ENCODE assay signal across 8 mouse cellular contexts in the genomic region with DNA sequence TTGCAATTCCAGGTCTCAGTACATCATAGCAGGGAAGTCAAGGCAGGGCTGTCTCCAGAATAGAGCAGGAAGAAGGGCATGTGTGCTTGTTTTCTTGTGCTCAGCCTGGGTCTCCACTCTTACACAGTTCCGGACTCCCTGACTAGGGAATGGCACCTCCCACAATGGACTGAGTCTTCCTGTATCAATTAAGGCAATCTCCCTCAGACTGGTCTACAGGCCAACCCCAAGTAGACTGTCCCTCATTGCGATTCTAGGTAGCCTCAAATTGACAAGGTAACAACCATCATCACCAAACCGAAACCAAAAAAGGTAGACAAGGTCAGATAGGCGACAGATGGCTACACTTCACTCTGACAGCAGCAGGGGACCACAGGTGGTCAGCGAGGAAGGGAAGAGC. TPM values are rescaled to one million over a fixed set of nuclear protein-coding genes. Genes with fewer than 3 reads are reported as not detected.
DNase-seq lines count a peak whose midpoint lies in the region; ATAC-seq and TF ChIP-seq lines count a peak whose summit lies in the region.

No protein-coding gene starts in this region.

- H3K27ac ChIP-seq in heart, embryonic 11.5 days (ENCODE audit: low read depth, low read length), result no peak overlapping the region
- no peak overlapping the region for H3K27ac ChIP-seq in bone marrow macrophage, adult 2 months (ENCODE audit: insufficient read depth, low read depth, low read length)
- peak overlapping the region; percentile 71 for H3K27ac ChIP-seq in hindbrain, embryonic 12.5 days
- no peak overlapping the region for H3K27ac ChIP-seq in midbrain, embryonic 11.5 days (ENCODE audit: low read depth, low read length)

- H3K36me3 ChIP-seq in heart, embryonic 11.5 days (ENCODE audit: control insufficient read depth, insufficient read depth, low read length), result peaks cover 13% of the 10 kb centered on the region
- H3K36me3 ChIP-seq in hindbrain, embryonic 12.5 days, result peaks cover 24% of the 10 kb centered on the region
- H3K36me3 ChIP-seq in midbrain, embryonic 11.5 days (ENCODE audit: control insufficient read depth, insufficient read depth, low read length), result peaks cover 13% of the 10 kb centered on the region

- peaks cover 15% of the 10 kb centered on the region for H3K4me1 ChIP-seq in heart, embryonic 11.5 days (ENCODE audit: control insufficient read depth, insufficient read depth, low read length)
- peaks cover 9% of the 10 kb centered on the region for H3K4me1 ChIP-seq in bone marrow macrophage, adult 2 months (ENCODE audit: control insufficient read depth, insufficient read depth, low read length)
- H3K4me1 ChIP-seq in hindbrain, embryonic 12.5 days, result peaks cover 20% of the 10 kb centered on the region
- H3K4me1 ChIP-seq in midbrain, embryonic 11.5 days (ENCODE audit: control insufficient read depth, insufficient read depth, low read length), result peaks cover 13% of the 10 kb centered on the region

- no peaks in the 10 kb centered on the region for H3K9me3 ChIP-seq in heart, embryonic 11.5 days (replicated peaks; ENCODE audit: control insufficient read depth, low read length)
- no peaks in the 10 kb centered on the region for H3K9me3 ChIP-seq in hindbrain, embryonic 12.5 days (replicated peaks)
- no peaks in the 10 kb centered on the region for H3K9me3 ChIP-seq in midbrain, embryonic 11.5 days (ENCODE audit: control insufficient read depth, low read length)

- TF ChIP-seq POLR2A in bone marrow macrophage, adult 2 months (IDR thresholded peaks at IDR 0.05; ENCODE audit: borderline replicate concordance, low read depth, low read length), result no peak

- peak overlapping the region; percentile 97 for H3K4me3 ChIP-seq in heart, embryonic 11.5 days (ENCODE audit: low read depth, low read length)
- peak overlapping the region; percentile 42; the same call in 1 of the 2 replicates for H3K4me3 ChIP-seq in bone marrow macrophage, adult 2 months (ENCODE audit: insufficient read depth, low read length)
- H3K4me3 ChIP-seq in hindbrain, embryonic 12.5 days, result peak overlapping the region; percentile 98
- H3K4me3 ChIP-seq in midbrain, embryonic 11.5 days (ENCODE audit: low read depth, low read length), result peak overlapping the region; percentile 20

- H3K27me3 ChIP-seq in heart, embryonic 11.5 days (ENCODE audit: control insufficient read depth, insufficient read depth, low read length), result no peaks in the 10 kb centered on the region
- no peaks in the 10 kb centered on the region for H3K27me3 ChIP-seq in hindbrain, embryonic 12.5 days
- no peaks in the 10 kb centered on the region for H3K27me3 ChIP-seq in midbrain, embryonic 11.5 days (ENCODE audit: control insufficient read depth, insufficient read depth, low read length)

- whole genome bisulfite sequencing in heart, embryonic 11.5 days (ENCODE audit: insufficient replicate concordance), result 53% methylated on average over 5 of the region's 5 CpGs
- WGBS in hindbrain, embryonic 12.5 days, result 56% methylated on average over 5 of the region's 5 CpGs
- 60% methylated on average over 5 of the region's 5 CpGs for WGBS in midbrain, embryonic 11.5 days

- TF ChIP-seq CTCF in bone marrow macrophage, adult 2 months (IDR thresholded peaks at IDR 0.05; ENCODE audit: low read depth, low read length), result no peak

- 0 out of 2 replicates have a peak overlapping the region, but pooled peaks have one; percentile 11 for H3K9ac ChIP-seq in heart, embryonic 11.5 days (ENCODE audit: low read depth, low read length)
- no peak overlapping the region for H3K9ac ChIP-seq in hindbrain, embryonic 12.5 days
- H3K9ac ChIP-seq in midbrain, embryonic 11.5 days (ENCODE audit: low read length), result no peak overlapping the region

- no peak for ATAC-seq in heart, embryonic 11.5 days (replicated peaks; ENCODE audit: insufficient number of reproducible peaks, low FRiP score, low TSS enrichment)
- ATAC-seq in hindbrain, embryonic 12.5 days (ENCODE audit: low FRiP score), result peak; percentile 1; the same call in 1 of the 2 replicates
- ATAC-seq in midbrain, embryonic 11.5 days (ENCODE audit: low FRiP score), result no peak
- ATAC-seq in erythroid progenitor cell, adult 5-6 weeks (replicated peaks; ENCODE audit: low FRiP score, poor library complexity, severe bottlenecking), result no peak

- peak overlapping the region; percentile 94 for H3K4me2 ChIP-seq in heart, embryonic 11.5 days
- peak overlapping the region; percentile 49 for H3K4me2 ChIP-seq in hindbrain, embryonic 12.5 days (replicated peaks)
- H3K4me2 ChIP-seq in midbrain, embryonic 11.5 days, result peak overlapping the region; percentile 54

- no peak for DNase-seq in heart, adult 9 months (ENCODE audit: low spot score in 2 of 2)
- no peak for DNase-seq in midbrain, embryonic 11.5 days (ENCODE audit: low spot score, missing footprints)
- DNase-seq in embryo, embryonic 10.5 days (ENCODE audit: low spot score), result no peak
- no peak for DNase-seq in adrenal gland, adult 2 months

RNA-seq across cellular contexts. Expression of a gene that starts 0.8 kb away (rescaled TPM):
- polyA plus RNA-seq in heart, embryonic 11.5 days (2014; fragmentation: Nextera tagmentation; extraction: Ambion mirVana), result 15.2 and 16.2 TPM in 2 replicates
- 1.7 and 2.6 TPM in 2 replicates for polyA plus RNA-seq in bone marrow macrophage, adult 2 months (2012; ENCODE audit: insufficient read depth, insufficient read length, missing spikeins)
- 20.1 and 23.6 TPM in 2 replicates for polyA plus RNA-seq in hindbrain, embryonic 12.5 days (2016; fragmentation: Nextera tagmentation; extraction: Ambion mirVana)
- 15.2 and 16.9 TPM in 2 replicates for polyA plus RNA-seq in midbrain, embryonic 11.5 days (2014; fragmentation: Nextera tagmentation; extraction: Ambion mirVana)
- 17.7 and 33.1 TPM in 2 replicates for total RNA-seq in erythroid progenitor cell, adult 5-6 weeks (2015; ENCODE audit: low replicate concordance)
- 13.1 and 19.4 TPM in 2 replicates for total RNA-seq in erythroid progenitor cell, adult 5-6 weeks (2017; ENCODE audit: low replicate concordance)
- 10 to 100 TPM; 44.2 to 58.5 TPM for total RNA-seq in adrenal gland, adult 2 months (2021)
- 144 and 152 TPM in 2 replicates for polyA plus RNA-seq in adrenal gland, adult 2 months (2012; rRNA removed)

RNA-seq across cellular contexts. Expression of a gene that starts 8.4 kb away (rescaled TPM):
- 17.0 and 17.7 TPM in 2 replicates for polyA plus RNA-seq in heart, embryonic 11.5 days (2014; fragmentation: Nextera tagmentation; extraction: Ambion mirVana)
- 2.9 and 4.2 TPM in 2 replicates for polyA plus RNA-seq in bone marrow macrophage, adult 2 months (2012; ENCODE audit: insufficient read depth, insufficient read length, missing spikeins)
- polyA plus RNA-seq in hindbrain, embryonic 12.5 days (2016; fragmentation: Nextera tagmentation; extraction: Ambion mirVana), result 13.4 and 14.6 TPM in 2 replicates
- polyA plus RNA-seq in midbrain, embryonic 11.5 days (2014; fragmentation: Nextera tagmentation; extraction: Ambion mirVana), result 7.0 and 7.3 TPM in 2 replicates
- 15.9 and 18.4 TPM in 2 replicates for total RNA-seq in erythroid progenitor cell, adult 5-6 weeks (2015; ENCODE audit: low replicate concordance)
- 4.2 and 5.0 TPM in 2 replicates for total RNA-seq in erythroid progenitor cell, adult 5-6 weeks (2017; ENCODE audit: low replicate concordance)
- 100 to 1,000 TPM; 130 to 142 TPM for total RNA-seq in adrenal gland, adult 2 months (2021)
- 743 and 836 TPM in 2 replicates for polyA plus RNA-seq in adrenal gland, adult 2 months (2012; rRNA removed)

RNA-seq across cellular contexts. Expression of a gene that starts 19.2 kb away (rescaled TPM):
- polyA plus RNA-seq in heart, embryonic 11.5 days (2014; fragmentation: Nextera tagmentation; extraction: Ambion mirVana), result 6.6 and 6.9 TPM in 2 replicates
- polyA plus RNA-seq in bone marrow macrophage, adult 2 months (2012; ENCODE audit: insufficient read depth, insufficient read length, missing spikeins), result 0.36 and 0.44 TPM in 2 replicates
- polyA plus RNA-seq in hindbrain, embryonic 12.5 days (2016; fragmentation: Nextera tagmentation; extraction: Ambion mirVana), result 9.1 and 9.7 TPM in 2 replicates
- polyA plus RNA-seq in midbrain, embryonic 11.5 days (2014; fragmentation: Nextera tagmentation; extraction: Ambion mirVana), result 7.0 and 8.8 TPM in 2 replicates
- total RNA-seq in erythroid progenitor cell, adult 5-6 weeks (2015; ENCODE audit: low replicate concordance), result not detected in 2 replicates
- 0.13 TPM in 1 of 2 replicates, not detected in the other for total RNA-seq in erythroid progenitor cell, adult 5-6 weeks (2017; ENCODE audit: low replicate concordance)
- 10 to 100 TPM; 12.6 to 16.1 TPM for total RNA-seq in adrenal gland, adult 2 months (2021)
- 77.3 and 86.0 TPM in 2 replicates for polyA plus RNA-seq in adrenal gland, adult 2 months (2012; rRNA removed)

RNA-seq across cellular contexts. Expression of a gene that starts 20.7 kb away (rescaled TPM):
- polyA plus RNA-seq in heart, embryonic 11.5 days (2014; fragmentation: Nextera tagmentation; extraction: Ambion mirVana), result not detected in 2 replicates
- polyA plus RNA-seq in bone marrow macrophage, adult 2 months (2012; ENCODE audit: insufficient read depth, insufficient read length, missing spikeins), result not detected in 2 replicates
- not detected in 2 replicates for polyA plus RNA-seq in hindbrain, embryonic 12.5 days (2016; fragmentation: Nextera tagmentation; extraction: Ambion mirVana)
- polyA plus RNA-seq in midbrain, embryonic 11.5 days (2014; fragmentation: Nextera tagmentation; extraction: Ambion mirVana), result not detected in 2 replicates
- not detected in 2 replicates for total RNA-seq in erythroid progenitor cell, adult 5-6 weeks (2015; ENCODE audit: low replicate concordance)
- total RNA-seq in erythroid progenitor cell, adult 5-6 weeks (2017; ENCODE audit: low replicate concordance), result not detected in 2 replicates
- not detected for total RNA-seq in adrenal gland, adult 2 months (2021)
- polyA plus RNA-seq in adrenal gland, adult 2 months (2012; rRNA removed), result not detected in 2 replicates

RNA-seq across cellular contexts. Expression of a gene that starts 42.9 kb away (rescaled TPM):
- 2.2 and 2.7 TPM in 2 replicates for polyA plus RNA-seq in heart, embryonic 11.5 days (2014; fragmentation: Nextera tagmentation; extraction: Ambion mirVana)
- not detected in 2 replicates for polyA plus RNA-seq in bone marrow macrophage, adult 2 months (2012; ENCODE audit: insufficient read depth, insufficient read length, missing spikeins)
- polyA plus RNA-seq in hindbrain, embryonic 12.5 days (2016; fragmentation: Nextera tagmentation; extraction: Ambion mirVana), result 1.8 TPM in 2 replicates
- 0.46 and 0.58 TPM in 2 replicates for polyA plus RNA-seq in midbrain, embryonic 11.5 days (2014; fragmentation: Nextera tagmentation; extraction: Ambion mirVana)
- not detected in 2 replicates for total RNA-seq in erythroid progenitor cell, adult 5-6 weeks (2015; ENCODE audit: low replicate concordance)
- total RNA-seq in erythroid progenitor cell, adult 5-6 weeks (2017; ENCODE audit: low replicate concordance), result not detected in 2 replicates
- not detected for total RNA-seq in adrenal gland, adult 2 months (2021)
- polyA plus RNA-seq in adrenal gland, adult 2 months (2012; rRNA removed), result 0.04 TPM in 1 of 2 replicates, not detected in the other

Comparison
In these comparisons a context has a peak if more than half of its experiments do, and no peak if none do; other contexts are left out.
1. H3K4me3 ChIP-seq: peak in every context shown above with its lines; median percentile 98 in hindbrain, embryonic 12.5 days; 97 in heart, embryonic 11.5 days; 42 in bone marrow macrophage, adult 2 months; 20 in midbrain, embryonic 11.5 days.
2. RNA of a gene that starts 8.4 kb away (polyA plus RNA-seq): 743 to 836 TPM in adrenal gland, adult 2 months; 17.0 to 17.7 TPM in heart, embryonic 11.5 days, 13.4 to 14.6 TPM in hindbrain, embryonic 12.5 days, 7.0 to 7.3 TPM in midbrain, embryonic 11.5 days and 2.9 to 4.2 TPM in bone marrow macrophage, adult 2 months; every median in the first group is over 10 times any median in the second.
3. Peak in every context shown above with its lines, with median percentiles within 50 percentile points of each other: H3K4me2 ChIP-seq.